Mouse (Mus musculus) stomach, postnatal 0 days (tissue): ENCODE results near the gene Scaf4. TPM values are rescaled to one million over a fixed set of nuclear protein-coding genes. Genes with fewer than 3 reads are reported as not detected.
A peak's percentile ranks its signal among the peaks of the same experiment; 100 is the strongest.

Experiments used
- ATAC-seq: fragments of 200-750 bp; cut with Nextera tagmentation; 2 replicates; pipeline ENCODE4 v1.8.0; 2017; ENCODE audit not compliant: low FRiP score, low TSS enrichment
- DNase-seq: peaks from one replicate; pipeline ENCODE4 v3.0.0-alpha.2; 2016; ENCODE audit warnings: low spot score
- H3K27ac ChIP-seq: fragments of 300-500 bp; sonication (generic); replicated peaks from 2 replicates; pipeline ENCODE4 v1.5.1; 2014; ENCODE audit warnings: mild to moderate bottlenecking, control low read depth
- H3K27me3 ChIP-seq: fragments of 300-500 bp; sonication (generic); 2 replicates; pipeline ENCODE4 v1.6.1; 2014; ENCODE audit warnings: low read length; ENCODE audit not compliant: control insufficient read depth, insufficient read depth
- H3K36me3 ChIP-seq: fragments of 300-500 bp; sonication (generic); 2 replicates; pipeline ENCODE4 v1.6.1; 2014; ENCODE audit warnings: low read length, mixed read lengths; ENCODE audit not compliant: control insufficient read depth, insufficient read depth
- H3K4me1 ChIP-seq: fragments of 300-500 bp; sonication (generic); replicated peaks from 2 replicates; pipeline ENCODE4 v1.6.1; 2014; ENCODE audit warnings: antibody characterized with exemption; ENCODE audit not compliant: control insufficient read depth, insufficient read depth
- H3K4me2 ChIP-seq: fragments of 300-500 bp; sonication (generic); replicated peaks from 2 replicates; pipeline ENCODE4 v1.6.1; 2014; ENCODE audit warnings: low read depth, mild to moderate bottlenecking, control low read depth, moderate library complexity
- H3K4me3 ChIP-seq: fragments of 300-500 bp; sonication (generic); 2 replicates; pipeline ENCODE4 v1.5.1; 2014; ENCODE audit warnings: low read depth, low read length, control low read depth
- H3K9ac ChIP-seq: fragments of 300-500 bp; sonication (generic); 2 replicates; pipeline ENCODE4 v1.6.1; 2014; ENCODE audit warnings: mild to moderate bottlenecking, low read length, control low read depth, mixed read lengths
- H3K9me3 ChIP-seq: fragments of 300-500 bp; sonication (generic); 2 replicates; pipeline ENCODE4 v1.6.1; 2016; ENCODE audit warnings: low read length; ENCODE audit not compliant: control insufficient read depth
- CTCF ChIP-seq: IDR thresholded peaks from 2 replicates; pipeline ENCODE4 v1.5.1; 2016; ENCODE audit warnings: antibody characterized with exemption, low read depth, mild to moderate bottlenecking, moderate library complexity
- EP300 ChIP-seq: optimal IDR thresholded peaks from 2 replicates; pipeline ENCODE3; 2016; ENCODE audit warnings: antibody characterized with exemption
- WGBS: fragments of 180-500 bp; shearing (Covaris S2); extraction: QIAGEN DNeasy Blood & Tissue Kit; methylation state at CpG from one replicate; pipeline ENCODE4 v1.1.7; 2014; 5-methylcytosine and 5-hydroxymethylcytosine counted together
- polyA plus RNA-seq: library from polyadenylated mRNA; unstranded; fragments of >200 nt; fragmentation: Nextera tagmentation; extraction: Ambion mirVana; gene quantifications from 2 replicates; pipeline ENCODE4 v1.2.1, GENCODE M21; 2015

Gene Scaf4
- polyA plus RNA-seq, 1 experiment from 2014 or later: 8.3 TPM

GRCm38 (mm10) chr16:90319321-90319720 lies 35.0 kb upstream of the Scaf4 start:
- Histone ChIP-seq H3K4me3 (no peak overlapping the region), H3K27me3 (no peaks in the 10 kb centered on the region), H3K4me1 (no peaks in the 10 kb centered on the region), H3K36me3 (no peaks in the 10 kb centered on the region), H3K9me3 (no peaks in the 10 kb centered on the region), H3K4me2 (no peak overlapping the region), H3K9ac (no peak overlapping the region), H3K27ac (no peak overlapping the region)
- WGBS: 72% methylated on average over 7 of the region's 7 CpGs
- no peak for DNase-seq
- ATAC-seq: no peak
- TF ChIP-seq EP300 (no peak), CTCF (no peak)

- no peak overlapping the region for H3K9ac ChIP-seq
- TF ChIP-seq CTCF (no peak), EP300 (no peak)
- no peaks in the 10 kb centered on the region for H3K4me1 ChIP-seq
- no peak overlapping the region for H3K4me3 ChIP-seq
- DNase-seq: no peak
- ATAC-seq: no peak
- H3K27me3 ChIP-seq: no peaks in the 10 kb centered on the region
- H3K36me3 ChIP-seq: no peaks in the 10 kb centered on the region
- no peaks in the 10 kb centered on the region for H3K9me3 ChIP-seq
- H3K27ac ChIP-seq: no peak overlapping the region
- 80% methylated on average over 12 of the region's 12 CpGs for WGBS
- no peak overlapping the region for H3K4me2 ChIP-seq
Observed at GRCm38 (mm10) chr16:90318372-90318926, 34.1 kb upstream of the Scaf4 start.

- ATAC-seq (no peak), DNase-seq (no peak)
- 76% methylated on average over 4 of the region's 4 CpGs for WGBS
Observed at GRCm38 (mm10) chr16:90317777-90318176, 33.5 kb upstream of the Scaf4 start.

GRCm38 (mm10) chr16:90315881-90316280 lies 31.6 kb upstream of the Scaf4 start:
- H3K4me2 ChIP-seq: no peak overlapping the region
- H3K36me3 ChIP-seq: no peaks in the 10 kb centered on the region
- no peak overlapping the region for H3K4me3 ChIP-seq
- no peaks in the 10 kb centered on the region for H3K27me3 ChIP-seq
- no peak overlapping the region for H3K27ac ChIP-seq
- H3K4me1 ChIP-seq: no peaks in the 10 kb centered on the region
- ATAC-seq: no peak
- DNase-seq: no peak
- no peak for TF ChIP-seq CTCF
- no peak for TF ChIP-seq EP300
- no peak overlapping the region for H3K9ac ChIP-seq
- 80% methylated on average over 4 of the region's 4 CpGs for WGBS
- no peaks in the 10 kb centered on the region for H3K9me3 ChIP-seq

More at GRCm38 (mm10) chr16:90317777-90318176, 33.5 kb upstream of the Scaf4 start:
- Histone ChIP-seq H3K9me3 (no peaks in the 10 kb centered on the region), H3K4me3 (no peak overlapping the region), H3K27me3 (no peaks in the 10 kb centered on the region), H3K36me3 (no peaks in the 10 kb centered on the region), H3K9ac (no peak overlapping the region), H3K27ac (no peak overlapping the region), H3K4me2 (no peak overlapping the region), H3K4me1 (no peaks in the 10 kb centered on the region)
- TF ChIP-seq EP300 (no peak), CTCF (peak; percentile 40)

- Histone ChIP-seq H3K27ac (no peak overlapping the region), H3K4me1 (no peaks in the 10 kb centered on the region), H3K9me3 (no peaks in the 10 kb centered on the region), H3K4me2 (no peak overlapping the region), H3K36me3 (no peaks in the 10 kb centered on the region), H3K27me3 (no peaks in the 10 kb centered on the region), H3K4me3 (no peak overlapping the region), H3K9ac (no peak overlapping the region)
- WGBS: 61% methylated on average over 13 of the region's 13 CpGs
- TF ChIP-seq CTCF (peak; percentile 65), EP300 (no peak)
- DNase-seq (no peak), ATAC-seq (0 out of 2 replicates have a peak, but pooled peaks have one; percentile 73)
Observed at GRCm38 (mm10) chr16:90312449-90313082, 28.3 kb upstream of the Scaf4 start.

GRCm38 (mm10) chr16:90310488-90311135 lies 26.3 kb upstream of the Scaf4 start:
- Histone ChIP-seq H3K4me2 (no peak overlapping the region), H3K9ac (no peak overlapping the region), H3K9me3 (no peaks in the 10 kb centered on the region), H3K27me3 (no peaks in the 10 kb centered on the region), H3K27ac (no peak overlapping the region), H3K36me3 (no peaks in the 10 kb centered on the region), H3K4me1 (no peaks in the 10 kb centered on the region), H3K4me3 (no peak overlapping the region)
- TF ChIP-seq EP300: no peak
- no peak for TF ChIP-seq CTCF
- 65% methylated on average over 11 of the region's 11 CpGs for WGBS
- DNase-seq (no peak), ATAC-seq (no peak)
